25 mouse cellular contexts compared by ENCODE assay signal in genomic region chr17:7884606-7885005, GRCm38 (mm10). TPM values are rescaled to one million over a fixed set of nuclear protein-coding genes. Genes with fewer than 3 reads are reported as not detected.
DNase-seq lines count a peak whose midpoint lies in the region; ATAC-seq lines count a peak whose summit lies in the region.
"Had no signal": no experiment of that assay in that cellular context is flagged by ENCODE, and none has a peak within 500 bp of the region (broad histone marks: within the 10 kb centered on the region; RNA-seq: fewer than 3 reads in every experiment).

No protein-coding gene starts in this region.

- peak; percentile 35 for DNase-seq in CD4-positive, CD25-positive, alpha-beta regulatory T cell, adult 2 months (ENCODE audit: low read depth, low spot score)
- DNase-seq in T-cell, adult 2 months (ENCODE audit: low spot score): peak; percentile 34
- DNase-seq in embryo, embryonic 9.5 days (ENCODE audit: extremely low spot score): no peak
- no peak for DNase-seq in embryo, embryonic 10.5 days (ENCODE audit: low spot score)
- DNase-seq in heart, postnatal 25 days (ENCODE audit: low spot score): no peak
- DNase-seq: adrenal gland, adult 8-10 months; adrenal gland, postnatal 36 days; cerebellum, adult 11 months; cerebellum, adult 8-10 months; cerebellum, postnatal 14 days; forebrain, postnatal 0 days; gastrocnemius, adult 2 months; gastrocnemius, postnatal 25 days; heart, adult 18-20 months; heart, postnatal 10 days had no signal

- no peaks in the 10 kb centered on the region for H3K27me3 ChIP-seq in neural tube, embryonic 15.5 days (replicated peaks)
- H3K27me3 ChIP-seq: CH12.LX; forebrain, embryonic 13.5 days; Patski had no signal

- no peaks in the 10 kb centered on the region for H3K9me3 ChIP-seq in neural tube, embryonic 15.5 days (replicated peaks)
- H3K9me3 ChIP-seq: embryonic facial prominence, embryonic 10.5 days; forebrain, embryonic 13.5 days; heart, embryonic 10.5 days; hindbrain, embryonic 10.5 days had no signal

- intact Hi-C loops in heart, postnatal 25 days (cut with DNase I): no loop called here

- no peak overlapping the region for H3K27ac ChIP-seq in neural tube, embryonic 15.5 days (replicated peaks)
- H3K27ac ChIP-seq: embryonic facial prominence, embryonic 10.5 days; forebrain, embryonic 13.5 days; gastrocnemius, adult 2 months; heart, embryonic 10.5 days; hindbrain, embryonic 10.5 days; hindbrain, embryonic 14.5 days had no signal

- no peaks in the 10 kb centered on the region for H3K4me1 ChIP-seq in neural tube, embryonic 15.5 days
- H3K4me1 ChIP-seq: embryonic facial prominence, embryonic 10.5 days; forebrain, embryonic 13.5 days; heart, embryonic 10.5 days; hindbrain, embryonic 10.5 days had no signal

- no peak overlapping the region for H3K4me3 ChIP-seq in neural tube, embryonic 15.5 days (replicated peaks)
- H3K4me3 ChIP-seq: embryonic facial prominence, embryonic 10.5 days; forebrain, embryonic 13.5 days; gastrocnemius, adult 2 months; heart, embryonic 10.5 days; hindbrain, embryonic 10.5 days had no signal

- peak; percentile 7 for ATAC-seq in granulocyte monocyte progenitor cell, adult 5-6 weeks (replicated peaks; ENCODE audit: poor library complexity, severe bottlenecking)
- ATAC-seq in megakaryocyte, adult 5-6 weeks (ENCODE audit: poor library complexity, severe bottlenecking): peak; percentile 22; the same call in 1 of the 2 replicates
- no peak for ATAC-seq in neural tube, embryonic 15.5 days (ENCODE audit: low FRiP score)
- ATAC-seq: forebrain, embryonic 13.5 days; forebrain, postnatal 0 days; Patski had no signal

- H3K4me2 ChIP-seq in neural tube, embryonic 15.5 days: no peak overlapping the region
- H3K4me2 ChIP-seq: forebrain, embryonic 13.5 days; hindbrain, embryonic 14.5 days had no signal

- H3K9ac ChIP-seq in neural tube, embryonic 15.5 days (replicated peaks): no peak overlapping the region
- H3K9ac ChIP-seq: forebrain, embryonic 13.5 days; forebrain, postnatal 0 days; hindbrain, embryonic 14.5 days had no signal

- no peaks in the 10 kb centered on the region for H3K36me3 ChIP-seq in neural tube, embryonic 15.5 days
- H3K36me3 ChIP-seq: embryonic facial prominence, embryonic 10.5 days; heart, embryonic 10.5 days; hindbrain, embryonic 10.5 days had no signal

- 87% methylated on average over 10 of the region's 10 CpGs for WGBS in neural tube, embryonic 15.5 days

RNA-seq across cellular contexts. Expression of gene Tagap, which starts 41.2 kb away (rescaled TPM):
- total RNA-seq in granulocyte monocyte progenitor cell, adult 5-6 weeks (2014; fragmentation: Nextera tagmentation): 21.8 and 23.3 TPM in 2 replicates
- total RNA-seq in granulocyte monocyte progenitor cell, adult 5-6 weeks (2017): 19.3 and 21.8 TPM in 2 replicates
- 80.4 and 83.9 TPM in 2 replicates for total RNA-seq in megakaryocyte, adult 5-6 weeks (2015)
- 60.7 and 62.1 TPM in 2 replicates for total RNA-seq in megakaryocyte, adult 5-6 weeks (2017)
- 0.45 and 1.1 TPM in 2 replicates for polyA plus RNA-seq in neural tube, embryonic 15.5 days (2015; fragmentation: Nextera tagmentation; extraction: Ambion mirVana)
- 1 to 10 TPM; 1.8 to 2.6 TPM for total RNA-seq in heart, postnatal 25 days (2021)

RNA-seq across cellular contexts. Expression of gene Fndc1, which starts 57.5 kb away (rescaled TPM):
- total RNA-seq in granulocyte monocyte progenitor cell, adult 5-6 weeks (2014; fragmentation: Nextera tagmentation): not detected in 2 replicates
- not detected in 2 replicates for total RNA-seq in granulocyte monocyte progenitor cell, adult 5-6 weeks (2017)
- total RNA-seq in megakaryocyte, adult 5-6 weeks (2015): not detected in 2 replicates
- not detected in 2 replicates for total RNA-seq in megakaryocyte, adult 5-6 weeks (2017)
- polyA plus RNA-seq in neural tube, embryonic 15.5 days (2015; fragmentation: Nextera tagmentation; extraction: Ambion mirVana): 12.9 and 13.8 TPM in 2 replicates
- total RNA-seq in heart, postnatal 25 days (2021): 10 to 100 TPM; 20.2 to 20.7 TPM

Comparison
In these comparisons a context has a peak if more than half of its experiments do, and no peak if none do; other contexts are left out.
1. DNase-seq: peak in CD4-positive, CD25-positive, alpha-beta regulatory T cell, adult 2 months (single experiment) and T-cell, adult 2 months (single experiment); none in embryo, embryonic 9.5 days (single experiment), embryo, embryonic 10.5 days (single experiment) and heart, postnatal 25 days (single experiment).
2. RNA of gene Tagap, which starts 41.2 kb away (total RNA-seq): 60.7 to 83.9 TPM in megakaryocyte, adult 5-6 weeks and 19.3 to 23.3 TPM in granulocyte monocyte progenitor cell, adult 5-6 weeks; 1.8 to 2.6 TPM in heart, postnatal 25 days; every median in the first group is over 4 times any median in the second.
3. RNA of gene Fndc1, which starts 57.5 kb away (total RNA-seq): 20.2 to 20.7 TPM in heart, postnatal 25 days; not detected in granulocyte monocyte progenitor cell, adult 5-6 weeks and not detected in megakaryocyte, adult 5-6 weeks; every median in the first group is over 10 times any median in the second.